Mouse (Mus musculus) embryonic facial prominence, embryonic 15.5 days (tissue): ENCODE measurements around the gene Antxr1. TPM values are rescaled to one million over a fixed set of nuclear protein-coding genes. Genes with fewer than 3 reads are reported as not detected.
A peak's percentile ranks its signal among the peaks of the same experiment; 100 is the strongest.

Source experiments
- ATAC-seq: fragments of 200-750 bp; cut with Nextera tagmentation; 2 replicates; pipeline ENCODE4 v1.8.0; 2017; ENCODE audit warnings: low read depth, moderate TSS enrichment; ENCODE audit not compliant: insufficient number of reproducible peaks, low FRiP score, low TSS enrichment
- H3K27ac ChIP-seq: fragments of 300-500 bp; sonication (generic); replicated peaks from 2 replicates; pipeline ENCODE4 v1.5.1; 2015; ENCODE audit warnings: mild to moderate bottlenecking, inconsistent platforms
- H3K27me3 ChIP-seq: fragments of 300-500 bp; sonication (generic); 2 replicates; pipeline ENCODE4 v1.6.1; 2015; ENCODE audit warnings: inconsistent platforms
- H3K36me3 ChIP-seq: fragments of 300-500 bp; sonication (generic); 2 replicates; pipeline ENCODE4 v1.6.1; 2015; ENCODE audit warnings: mild to moderate bottlenecking, inconsistent platforms
- H3K4me1 ChIP-seq: fragments of 300-500 bp; sonication (generic); 2 replicates; pipeline ENCODE4 v1.6.1; 2015; ENCODE audit warnings: inconsistent platforms
- H3K4me2 ChIP-seq: fragments of 300-500 bp; sonication (generic); replicated peaks from 2 replicates; pipeline ENCODE4 v1.6.1; 2015; ENCODE audit warnings: mild to moderate bottlenecking, inconsistent platforms
- H3K4me3 ChIP-seq: fragments of 300-500 bp; sonication (generic); replicated peaks from 2 replicates; pipeline ENCODE4 v1.5.1; 2015; ENCODE audit warnings: mild to moderate bottlenecking, inconsistent platforms
- H3K9ac ChIP-seq: fragments of 300-500 bp; sonication (generic); 2 replicates; pipeline ENCODE4 v1.6.1; 2015; ENCODE audit warnings: inconsistent platforms
- H3K9me3 ChIP-seq: fragments of 300-500 bp; sonication (generic); replicated peaks from 2 replicates; pipeline ENCODE4 v1.6.1; 2016; ENCODE audit warnings: inconsistent platforms
- WGBS: fragments of 180-500 bp; shearing (Covaris S2); methylation state at CpG from one replicate; pipeline ENCODE4 v1.1.7; 2015; 5-methylcytosine and 5-hydroxymethylcytosine counted together
- polyA plus RNA-seq: library from polyadenylated mRNA; unstranded; fragments of >200 nt; fragmentation: Nextera tagmentation; extraction: Ambion mirVana; gene quantifications from 2 replicates; pipeline ENCODE4 v1.2.1, GENCODE M21; 2015

The Antxr1 gene
- polyA plus RNA-seq, 1 experiment from 2014 or later: 20.3 TPM

GRCm38 (mm10) chr6:87244117-87245100 lies 91.2 kb downstream of the Antxr1 start:
- Histone ChIP-seq H3K4me2 (no peak overlapping the region), H3K27ac (peak overlapping the region; percentile 72)
- peak; percentile 55 for ATAC-seq

GRCm38 (mm10) chr6:87237260-87237659 lies 98.4 kb downstream of the Antxr1 start:
- H3K36me3 ChIP-seq: peaks cover 64% of the 10 kb centered on the region
- ATAC-seq: no peak
- no peaks in the 10 kb centered on the region for H3K9me3 ChIP-seq
- H3K9ac ChIP-seq: no peak overlapping the region
- H3K27me3 ChIP-seq: no peaks in the 10 kb centered on the region
- H3K4me1 ChIP-seq: peaks cover 20% of the 10 kb centered on the region; the same call in 1 of the 2 replicates
- 60% methylated on average over 4 of the region's 4 CpGs for WGBS
- no peak overlapping the region for H3K4me3 ChIP-seq
- no peak overlapping the region for H3K27ac ChIP-seq
- no peak overlapping the region for H3K4me2 ChIP-seq

More at GRCm38 (mm10) chr6:87244117-87245100, 91.2 kb downstream of the Antxr1 start:
- no peaks in the 10 kb centered on the region for H3K9me3 ChIP-seq
- H3K4me3 ChIP-seq: no peak overlapping the region
- peaks cover 25% of the 10 kb centered on the region for H3K36me3 ChIP-seq
- no peaks in the 10 kb centered on the region for H3K27me3 ChIP-seq
- no peak overlapping the region for H3K9ac ChIP-seq
- peaks cover 33% of the 10 kb centered on the region for H3K4me1 ChIP-seq
- WGBS: 39% methylated on average over 9 of the region's 9 CpGs

GRCm38 (mm10) chr6:87236061-87236460 lies 99.6 kb downstream of the Antxr1 start:
- no peak for ATAC-seq
- Histone ChIP-seq H3K9ac (no peak overlapping the region), H3K4me1 (peaks cover 22% of the 10 kb centered on the region; the same call in 1 of the 2 replicates), H3K36me3 (peaks cover 71% of the 10 kb centered on the region), H3K9me3 (no peaks in the 10 kb centered on the region), H3K27me3 (no peaks in the 10 kb centered on the region), H3K4me3 (no peak overlapping the region), H3K4me2 (no peak overlapping the region), H3K27ac (no peak overlapping the region)
- WGBS: 44% methylated on average over 8 of the region's 8 CpGs

- no peak for ATAC-seq
- Histone ChIP-seq H3K27ac (no peak overlapping the region), H3K4me1 (peaks cover 19% of the 10 kb centered on the region; the same call in 1 of the 2 replicates), H3K27me3 (no peaks in the 10 kb centered on the region), H3K9ac (no peak overlapping the region), H3K9me3 (peaks cover 6% of the 10 kb centered on the region; the same call in 1 of the 2 replicates), H3K36me3 (peaks cover 58% of the 10 kb centered on the region), H3K4me3 (no peak overlapping the region), H3K4me2 (no peak overlapping the region)
- WGBS: 61% methylated on average over 4 of the region's 4 CpGs
These were observed 102.5 kb downstream of the Antxr1 start for GRCm38 (mm10) chr6:87233111-87233510.

- Histone ChIP-seq H3K4me3 (no peak overlapping the region), H3K9me3 (peaks cover 6% of the 10 kb centered on the region; the same call in 1 of the 2 replicates), H3K27ac (no peak overlapping the region), H3K4me2 (no peak overlapping the region), H3K4me1 (peaks cover 29% of the 10 kb centered on the region), H3K36me3 (peaks cover 40% of the 10 kb centered on the region), H3K9ac (no peak overlapping the region), H3K27me3 (no peaks in the 10 kb centered on the region)
- ATAC-seq: no peak
- 77% methylated on average over 2 of the region's 2 CpGs for WGBS
These were observed 105.6 kb downstream of the Antxr1 start for GRCm38 (mm10) chr6:87230041-87230440.

- ATAC-seq: 0 out of 2 replicates have a peak, but pooled peaks have one; percentile 21
- H3K27me3 ChIP-seq: no peaks in the 10 kb centered on the region
- no peak overlapping the region for H3K4me2 ChIP-seq
- WGBS: 39% methylated on average over 10 of the region's 10 CpGs
- peaks cover 46% of the 10 kb centered on the region for H3K4me1 ChIP-seq
- H3K9me3 ChIP-seq: peaks cover 6% of the 10 kb centered on the region; the same call in 1 of the 2 replicates
- H3K27ac ChIP-seq: peak overlapping the region; percentile 58; the same call in 1 of the 2 replicates
- H3K4me3 ChIP-seq: no peak overlapping the region
- no peak overlapping the region for H3K9ac ChIP-seq
- H3K36me3 ChIP-seq: peaks cover 30% of the 10 kb centered on the region
These were observed 107.7 kb downstream of the Antxr1 start for GRCm38 (mm10) chr6:87227940-87228339.

GRCm38 (mm10) chr6:87226315-87226714 lies 109.3 kb downstream of the Antxr1 start:
- H3K4me3 ChIP-seq: no peak overlapping the region
- peaks cover 45% of the 10 kb centered on the region for H3K4me1 ChIP-seq
- H3K4me2 ChIP-seq: no peak overlapping the region
- peak overlapping the region; percentile 67 for H3K27ac ChIP-seq
- no peak overlapping the region for H3K9ac ChIP-seq
- WGBS: 68% methylated on average over 4 of the region's 4 CpGs
- peaks cover 6% of the 10 kb centered on the region; the same call in 1 of the 2 replicates for H3K9me3 ChIP-seq
- H3K27me3 ChIP-seq: no peaks in the 10 kb centered on the region
- ATAC-seq: no peak
- peaks cover 14% of the 10 kb centered on the region; the same call in 1 of the 2 replicates for H3K36me3 ChIP-seq

GRCm38 (mm10) chr6:87225286-87225685 lies 110.3 kb downstream of the Antxr1 start:
- H3K4me3 ChIP-seq: no peak overlapping the region
- 70% methylated on average over 1 of the region's 1 CpGs for WGBS
- H3K36me3 ChIP-seq: peaks cover 8% of the 10 kb centered on the region; the same call in 1 of the 2 replicates
- no peak overlapping the region for H3K9ac ChIP-seq
- H3K27ac ChIP-seq: peak overlapping the region; percentile 67
- peaks cover 5% of the 10 kb centered on the region; the same call in 1 of the 2 replicates for H3K9me3 ChIP-seq
- H3K4me2 ChIP-seq: no peak overlapping the region
- no peak for ATAC-seq
- H3K4me1 ChIP-seq: peaks cover 45% of the 10 kb centered on the region
- no peaks in the 10 kb centered on the region for H3K27me3 ChIP-seq

GRCm38 (mm10) chr6:87222854-87223631 lies 112.6 kb downstream of the Antxr1 start:
- no peaks in the 10 kb centered on the region; the same call in 1 of the 2 replicates for H3K36me3 ChIP-seq
- ATAC-seq: no peak
- no peak overlapping the region for H3K4me3 ChIP-seq
- WGBS: 57% methylated on average over 10 of the region's 10 CpGs
- no peaks in the 10 kb centered on the region for H3K9me3 ChIP-seq
- no peaks in the 10 kb centered on the region for H3K27me3 ChIP-seq
- peak overlapping the region; percentile 31; the same call in 1 of the 2 replicates for H3K27ac ChIP-seq
- peaks cover 45% of the 10 kb centered on the region for H3K4me1 ChIP-seq
- no peak overlapping the region for H3K4me2 ChIP-seq
- H3K9ac ChIP-seq: no peak overlapping the region

GRCm38 (mm10) chr6:87219061-87219992 lies 116.3 kb downstream of the Antxr1 start:
- Histone ChIP-seq H3K4me2 (no peak overlapping the region), H3K4me1 (peaks cover 15% of the 10 kb centered on the region)

More at GRCm38 (mm10) chr6:87219061-87219992, 116.3 kb downstream of the Antxr1 start:
- no peak overlapping the region for H3K4me3 ChIP-seq
- no peak overlapping the region for H3K27ac ChIP-seq
- 77% methylated on average over 13 of the region's 13 CpGs for WGBS
- H3K9me3 ChIP-seq: no peaks in the 10 kb centered on the region
- peaks cover 24% of the 10 kb centered on the region for H3K36me3 ChIP-seq
- no peak for ATAC-seq
- no peak overlapping the region for H3K9ac ChIP-seq
- no peaks in the 10 kb centered on the region for H3K27me3 ChIP-seq
